Mouse (Mus musculus) small intestine, adult 2 months (tissue): ENCODE data around the gene Rin3.

Experiments used
- CTCF ChIP-seq: fragments of 200-500 bp; IDR thresholded peaks from 2 replicates; pipeline ENCODE4 v1.5.1; 2012; ENCODE audit warnings: low read depth, mild to moderate bottlenecking, control low read depth, inconsistent platforms, low read length, moderate library complexity, mixed read lengths; ENCODE audit not compliant: insufficient replicate concordance, insufficient read length; ENCODE audit errors: extremely low read depth
- POLR2A ChIP-seq: fragments of 200-500 bp; IDR thresholded peaks from 2 replicates; pipeline ENCODE4 v1.6.1; 2012; ENCODE audit warnings: low read depth, mild to moderate bottlenecking, control low read depth, inconsistent platforms, low read length, moderate library complexity

GRCm38 (mm10) chr12:102251070-102251469 is 31.8 kb upstream of the Rin3 start:
- TF ChIP-seq CTCF, result no peak
- no peak for TF ChIP-seq POLR2A
